Mouse (Mus musculus) 3T3-L1 (cell line): ENCODE results near the gene Prss50.

Experiments used
- DNase-seq: peaks from one replicate; pipeline ENCODE4 v3.0.0-alpha.2; 2015; ENCODE audit warnings: low read depth, low spot score

Prss50 gene

DNA sequence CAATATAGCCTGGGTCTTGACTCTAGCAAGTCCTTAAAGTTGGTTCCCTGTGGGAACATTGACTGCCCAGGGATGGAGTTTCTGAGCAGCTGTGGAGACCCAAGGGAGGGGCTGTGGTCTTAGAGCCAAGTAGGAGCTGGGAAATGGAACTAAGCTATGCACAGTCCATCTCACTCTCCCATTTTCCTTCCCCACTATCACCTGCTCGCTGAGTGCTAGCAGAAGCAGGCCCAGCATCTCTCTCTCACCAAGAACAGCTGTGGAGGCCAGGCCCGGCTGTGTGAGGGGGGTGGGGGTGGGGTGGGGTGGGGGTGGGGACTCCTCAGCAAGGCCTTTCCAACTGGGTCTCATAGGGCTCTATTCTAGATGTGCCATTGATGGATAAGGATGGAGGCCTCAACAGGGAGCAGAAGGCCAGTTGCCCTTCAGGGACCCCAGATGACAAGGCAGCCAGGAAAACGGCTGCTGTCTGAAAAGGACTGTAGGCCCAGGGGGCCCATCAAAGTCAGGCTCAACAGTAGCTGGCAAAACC, 17.0 kb downstream of the Prss50 start:
- DNase-seq = no peak

- no peak for DNase-seq
Measured at GRCm38 (mm10) chr9:110875288-110875695, 17.5 kb downstream of the Prss50 start.

- peak; percentile 42 for DNase-seq
Measured at GRCm38 (mm10) chr9:110877353-110877752, 19.6 kb downstream of the Prss50 start.

DNA sequence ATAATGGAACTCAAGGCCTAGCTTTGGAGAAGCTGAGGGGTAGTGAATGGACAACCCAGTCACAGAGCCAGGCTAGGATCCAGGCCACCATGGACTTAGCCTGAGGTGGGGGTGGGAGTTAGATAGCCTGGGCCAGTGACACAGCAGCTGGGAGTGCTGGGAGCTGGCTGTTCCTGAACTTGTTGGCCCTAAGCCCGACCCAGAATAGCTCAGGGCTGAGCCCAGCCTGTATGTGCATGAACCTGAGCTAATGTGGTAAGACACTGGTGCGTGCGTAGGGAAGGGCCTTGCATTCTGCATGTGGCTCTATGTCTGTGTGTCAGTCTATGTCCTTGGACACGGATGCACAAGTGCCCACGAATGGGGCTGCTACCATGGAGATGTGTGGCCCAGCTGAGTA, 20.1 kb downstream of the Prss50 start:
- peak; percentile 47 for DNase-seq

DNA sequence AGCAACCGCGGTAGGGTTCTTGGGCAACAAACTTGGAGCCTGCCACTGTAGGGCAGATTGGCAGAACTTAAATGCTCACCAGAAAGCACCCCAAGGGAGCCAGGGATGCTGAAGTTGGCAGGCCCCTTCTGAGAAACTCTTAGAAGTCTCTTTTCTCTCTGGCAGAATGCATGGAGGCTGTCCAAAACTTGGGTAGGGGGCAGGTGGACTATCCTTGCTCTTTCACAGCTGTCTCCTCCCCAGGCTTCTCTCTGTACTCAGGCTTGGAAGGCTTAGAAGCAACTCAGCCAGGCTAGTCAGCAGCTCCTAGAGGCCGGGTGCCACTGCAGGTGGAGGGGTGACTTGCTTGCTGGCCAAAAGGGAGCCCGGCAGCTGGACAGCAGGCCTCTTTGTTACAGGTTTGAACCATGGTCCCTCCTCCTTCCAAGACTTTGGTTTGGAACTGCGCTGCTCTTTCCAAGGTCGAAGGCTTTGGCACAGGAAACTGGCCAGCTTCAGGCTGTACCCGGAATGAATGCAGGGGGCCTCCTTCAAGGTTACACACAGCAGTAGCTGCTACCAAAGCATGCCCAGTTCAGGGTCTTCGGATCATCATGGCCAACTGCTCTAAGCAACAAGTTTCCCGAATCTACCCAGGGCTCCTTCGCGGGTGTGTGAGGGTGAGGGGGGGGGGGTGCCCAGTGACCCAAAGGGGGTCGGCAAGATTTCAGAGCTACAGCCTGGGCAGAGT, 21.6 kb downstream of the Prss50 start, which contains the start of gene Als2cl:
Gene Als2cl (plus strand): TSS at position 680 of the 730 bp plus-strand sequence.
- no peak for DNase-seq

DNA sequence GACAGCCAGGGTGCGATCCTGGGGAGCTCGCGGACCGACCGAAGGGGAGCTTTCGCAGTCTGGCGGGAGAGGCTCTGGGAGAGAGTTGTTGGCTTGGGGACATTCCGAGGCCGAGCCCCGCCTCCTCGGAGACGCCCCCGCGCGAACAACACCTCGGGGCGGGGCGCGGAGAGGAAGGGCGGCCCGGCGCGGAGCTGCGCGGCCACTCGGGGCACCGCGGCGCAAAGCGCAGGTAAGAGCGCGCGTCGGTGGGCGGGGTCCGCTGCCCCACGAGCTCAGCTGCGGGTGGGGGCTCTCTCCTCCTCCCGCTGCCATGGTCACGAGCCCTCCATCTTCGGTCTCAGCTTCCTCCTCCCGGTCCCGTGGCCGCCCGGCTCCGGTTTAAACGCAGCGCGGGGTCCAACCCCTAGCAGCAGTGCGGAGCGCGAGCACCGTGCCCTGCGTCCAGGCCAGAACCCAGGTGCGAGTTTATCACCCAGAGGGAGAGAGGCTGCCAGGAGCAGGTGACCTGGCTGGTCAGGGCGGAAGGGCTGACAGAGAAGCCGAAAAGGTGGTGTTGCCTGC, 22.3 kb downstream of the Prss50 start, which contains the start of gene Tmie:
Gene Tmie (minus strand): TSS at position 116 of the 564 bp plus-strand sequence.
- no peak for DNase-seq

DNA sequence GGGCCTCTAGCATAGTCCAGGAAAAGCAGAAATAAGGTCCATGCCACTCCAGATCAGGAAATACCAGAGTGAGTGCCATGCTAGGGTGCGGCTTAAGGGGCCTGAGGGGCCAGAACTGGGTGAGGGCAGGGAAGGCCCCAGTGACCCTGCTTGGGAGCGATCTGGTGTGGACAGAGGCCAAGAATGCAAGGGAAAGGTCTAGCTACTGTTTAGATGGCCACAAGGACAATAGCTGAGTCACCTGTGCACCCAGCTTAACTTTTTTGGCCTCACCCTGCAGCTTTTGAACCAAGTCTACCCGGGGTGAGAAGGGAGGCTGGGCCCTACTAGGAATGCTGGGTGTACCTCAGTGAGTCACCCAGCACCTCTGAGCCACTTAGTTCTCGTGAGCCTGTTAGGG, 23.0 kb downstream of the Prss50 start:
- DNase-seq = peak; percentile 51

DNA sequence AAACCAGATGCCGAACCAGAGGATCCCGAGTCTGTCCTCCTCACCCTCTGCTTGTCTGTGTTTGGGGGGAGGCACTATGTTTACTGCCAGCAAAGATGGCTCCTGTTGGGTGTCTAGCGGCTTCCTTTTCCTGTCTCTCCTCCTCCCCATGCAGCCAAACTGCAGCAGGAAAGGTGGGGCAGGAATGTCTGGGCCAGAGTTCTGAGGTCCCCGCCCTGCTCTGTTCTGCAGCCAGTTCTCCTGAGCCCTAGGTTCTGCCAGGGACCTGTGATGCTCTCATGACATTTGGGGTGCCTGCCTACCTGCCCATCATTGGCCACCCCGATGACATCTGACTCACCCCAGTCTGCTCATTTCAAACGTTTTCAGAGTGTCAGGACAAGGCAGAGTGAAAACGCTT, 24.2 kb downstream of the Prss50 start:
- no peak for DNase-seq

DNA sequence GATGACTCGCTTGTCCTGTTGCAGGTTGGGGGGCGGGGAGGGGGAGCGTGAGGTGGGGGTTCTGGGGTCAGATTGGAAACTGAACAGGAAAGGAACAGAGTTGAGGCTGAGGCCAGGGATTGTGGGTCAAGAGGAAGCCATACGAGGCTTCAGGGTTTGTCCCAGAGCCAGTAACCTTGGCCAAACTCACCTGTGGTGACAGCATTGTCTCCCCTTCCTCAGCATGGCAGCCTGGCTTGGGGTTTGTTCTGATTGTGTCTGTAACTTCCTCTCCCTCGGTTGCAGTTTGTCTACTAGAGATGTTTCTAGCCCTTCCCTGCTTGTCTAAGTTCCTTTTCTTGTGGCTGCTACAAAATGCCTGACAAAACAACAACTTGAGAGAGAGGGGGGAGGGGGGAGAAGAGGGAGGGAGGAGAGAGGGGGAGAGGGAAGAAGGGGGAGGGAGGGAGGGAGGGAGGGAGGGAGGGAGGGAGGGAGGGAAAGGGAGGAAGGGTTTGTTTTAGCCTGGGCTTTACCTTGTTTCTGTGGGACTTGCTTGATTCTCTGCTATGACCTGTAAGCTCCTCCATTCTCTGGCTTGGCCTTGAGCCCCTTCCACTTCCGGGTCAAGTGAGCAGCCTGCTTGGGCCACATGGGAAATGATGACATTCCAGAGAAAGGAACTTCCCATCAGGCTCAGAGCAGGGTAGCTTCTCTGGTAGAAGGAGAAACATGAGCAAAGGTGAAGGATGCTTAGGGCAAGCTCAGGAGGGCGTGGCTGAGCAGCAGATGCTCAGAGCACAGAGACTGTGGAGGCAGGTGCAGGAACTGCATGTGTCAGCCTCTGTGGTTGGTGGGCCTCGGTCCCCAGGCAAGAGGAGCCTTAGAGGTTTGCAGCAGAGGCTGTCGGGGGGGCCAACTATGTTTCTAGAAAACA, 29.9 kb downstream of the Prss50 start:
- peak; percentile 25 for DNase-seq

- no peak for DNase-seq
Measured at GRCm38 (mm10) chr9:110888935-110889334, 31.2 kb downstream of the Prss50 start.

DNA sequence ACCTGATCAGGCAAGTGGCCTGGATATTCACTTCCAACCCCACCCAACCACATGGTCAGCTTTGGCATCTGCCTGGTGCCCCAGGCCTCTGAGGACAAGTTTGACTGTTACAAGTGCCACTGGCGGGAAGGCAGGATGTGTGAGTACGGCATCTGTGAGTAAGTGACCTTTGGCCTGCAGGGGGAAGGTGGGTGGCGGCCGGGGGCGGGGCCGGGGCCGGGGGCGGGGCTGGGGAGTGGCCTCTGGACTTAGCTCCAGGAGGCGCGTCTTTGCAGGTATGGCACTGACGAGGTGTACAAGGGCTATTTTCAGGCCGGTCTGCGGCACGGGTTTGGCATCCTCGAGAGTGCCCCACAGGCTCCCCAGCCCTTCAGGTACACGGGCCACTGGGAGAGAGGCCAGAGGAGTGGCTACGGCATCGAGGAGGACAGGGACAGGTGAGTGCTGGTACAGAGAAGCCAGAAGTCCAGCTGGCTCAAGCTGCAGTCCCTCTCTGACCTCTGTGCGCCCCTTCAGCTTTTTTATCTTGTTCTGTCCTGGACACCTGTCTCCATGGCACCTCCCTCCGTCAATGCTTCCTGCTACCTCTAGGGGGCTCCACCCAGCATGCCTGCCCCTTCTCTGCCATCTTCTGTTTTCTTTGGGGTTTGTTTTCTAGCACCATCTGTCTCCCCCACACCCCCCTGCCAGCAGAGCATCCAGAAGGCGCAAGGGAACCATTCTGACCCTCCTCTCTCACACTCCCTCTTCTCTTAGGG, 32.4 kb downstream of the Prss50 start:
- DNase-seq = no peak

GRCm38 (mm10) chr9:110891077-110891828, 33.5 kb downstream of the Prss50 start:
- no peak for DNase-seq

GRCm38 (mm10) chr9:110892552-110892951, 34.8 kb downstream of the Prss50 start:
- no peak for DNase-seq

DNA sequence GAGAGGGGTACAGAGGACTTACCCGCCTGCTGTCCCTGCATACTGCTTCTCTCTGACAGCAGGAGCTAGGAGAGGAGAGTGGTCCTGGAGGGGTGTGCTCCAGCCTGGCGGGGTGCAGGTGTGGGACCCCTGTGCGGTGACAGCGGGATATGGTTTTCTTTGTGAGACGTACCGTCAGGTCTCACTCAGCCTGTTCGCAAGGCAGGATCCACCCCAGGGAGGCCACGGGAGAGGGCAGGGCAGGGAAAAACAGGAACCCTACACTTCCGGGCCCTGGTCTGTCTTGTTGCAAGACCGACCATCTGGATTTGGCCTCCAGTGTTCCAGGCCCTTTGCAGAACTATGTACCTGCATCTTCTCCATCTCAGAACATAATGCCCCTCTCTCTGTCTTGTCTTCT, 35.7 kb downstream of the Prss50 start:
- no peak for DNase-seq

GRCm38 (mm10) chr9:110895507-110895906, 37.7 kb downstream of the Prss50 start:
- DNase-seq = no peak

DNA sequence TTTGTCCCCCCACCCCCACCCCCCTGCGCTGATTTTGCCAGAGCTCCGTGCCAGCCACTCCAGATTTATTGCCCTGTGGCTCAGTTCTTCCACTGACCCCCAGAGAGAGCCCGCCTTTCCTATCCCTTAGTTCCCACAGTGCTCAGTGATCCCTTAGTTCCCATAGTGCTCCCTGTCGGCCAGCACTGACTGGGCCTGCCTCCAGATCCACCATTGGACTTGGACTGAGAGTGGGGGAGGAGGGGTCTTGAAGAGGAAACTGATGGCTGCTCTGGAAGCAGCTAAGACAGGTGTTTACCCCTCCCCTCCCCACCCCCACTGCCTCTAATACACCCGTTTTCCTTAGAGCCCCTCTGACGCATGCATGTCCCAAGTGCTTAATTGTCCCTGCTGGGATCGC, 38.2 kb downstream of the Prss50 start:
- no peak for DNase-seq

- no peak for DNase-seq
Measured at GRCm38 (mm10) chr9:110896595-110896994, 38.8 kb downstream of the Prss50 start.

GRCm38 (mm10) chr9:110899451-110900008, 41.8 kb downstream of the Prss50 start:
- DNase-seq = no peak

- no peak for DNase-seq
Measured at GRCm38 (mm10) chr9:110901204-110901603, 43.4 kb downstream of the Prss50 start.

- DNase-seq = no peak
Measured at GRCm38 (mm10) chr9:110902271-110902670, 44.5 kb downstream of the Prss50 start.
